In genomic region chr9:63142335-63143036, GRCm38 (mm10) we compare ENCODE assay signal across 10 mouse cellular contexts. TPM values are rescaled to one million over a fixed set of nuclear protein-coding genes. Genes with fewer than 3 reads are reported as not detected.
DNase-seq lines count a peak whose midpoint lies in the region; ATAC-seq and TF ChIP-seq lines count a peak whose summit lies in the region.
"Had no signal": no experiment of that assay in that cellular context is flagged by ENCODE, and none has a peak within 500 bp of the region (broad histone marks: within the 10 kb centered on the region; RNA-seq: fewer than 3 reads in every experiment).

No protein-coding gene starts in this region.

- no peaks in the 10 kb centered on the region for H3K36me3 ChIP-seq in heart, embryonic 13.5 days
- no peaks in the 10 kb centered on the region for H3K36me3 ChIP-seq in ES-Bruce4 (ENCODE audit: control insufficient read depth, insufficient read depth, low read length, poor library complexity, severe bottlenecking)
- H3K36me3 ChIP-seq in forebrain, embryonic 11.5 days (ENCODE audit: control insufficient read depth, insufficient read depth, low read length): no peaks in the 10 kb centered on the region
- H3K36me3 ChIP-seq in limb, embryonic 12.5 days: no peaks in the 10 kb centered on the region

- ATAC-seq in heart, embryonic 13.5 days (ENCODE audit: extremely low read depth, insufficient number of reproducible peaks, low FRiP score, low TSS enrichment): no peak
- ATAC-seq in forebrain, embryonic 11.5 days (replicated peaks; ENCODE audit: low FRiP score): no peak
- no peak for ATAC-seq in limb, embryonic 12.5 days (ENCODE audit: insufficient number of reproducible peaks, insufficient read depth, low FRiP score, low TSS enrichment, low read depth)

- no peaks in the 10 kb centered on the region for H3K9me3 ChIP-seq in heart, embryonic 13.5 days
- H3K9me3 ChIP-seq in ES-Bruce4 (replicated peaks; ENCODE audit: control insufficient read depth, insufficient read depth, low read length, poor library complexity, severe bottlenecking): no peaks in the 10 kb centered on the region
- H3K9me3 ChIP-seq in forebrain, embryonic 11.5 days (ENCODE audit: control insufficient read depth, low read length): no peaks in the 10 kb centered on the region
- H3K9me3 ChIP-seq in limb, embryonic 12.5 days: no peaks in the 10 kb centered on the region

- H3K4me2 ChIP-seq in heart, embryonic 13.5 days: peak overlapping the region; percentile 50
- H3K4me2 ChIP-seq in forebrain, embryonic 11.5 days (ENCODE audit: low read depth, low read length, severe bottlenecking): no peak overlapping the region
- peak overlapping the region; percentile 44 for H3K4me2 ChIP-seq in limb, embryonic 12.5 days

- TF ChIP-seq POLR2A in ES-Bruce4 (IDR thresholded peaks at IDR 0.05; ENCODE audit: insufficient read depth, low read length): no peak

- H3K27ac ChIP-seq in heart, embryonic 13.5 days (replicated peaks): no peak overlapping the region
- H3K27ac ChIP-seq in ES-Bruce4 (ENCODE audit: insufficient read depth, low read length): no peak overlapping the region
- no peak overlapping the region for H3K27ac ChIP-seq in forebrain, embryonic 11.5 days (ENCODE audit: low read depth, low read length)
- H3K27ac ChIP-seq in limb, embryonic 12.5 days: no peak overlapping the region

- TF ChIP-seq EP300 in ES-Bruce4 (IDR thresholded peaks at IDR 0.05; ENCODE audit: insufficient read depth, low read depth, low read length): no peak

- peaks cover 76% of the 10 kb centered on the region for H3K4me1 ChIP-seq in heart, embryonic 13.5 days
- H3K4me1 ChIP-seq in ES-Bruce4 (ENCODE audit: control insufficient read depth, insufficient read depth, low read length): peaks cover 2% of the 10 kb centered on the region
- H3K4me1 ChIP-seq in forebrain, embryonic 11.5 days (replicated peaks; ENCODE audit: control insufficient read depth, insufficient read depth, low read length): peaks cover 23% of the 10 kb centered on the region
- H3K4me1 ChIP-seq in limb, embryonic 12.5 days (replicated peaks): peaks cover 68% of the 10 kb centered on the region

- no peak for DNase-seq in heart, adult 8-10 months (ENCODE audit: low spot score)
- peak; percentile 62 for DNase-seq in forebrain, embryonic 11.5 days (ENCODE audit: low spot score)
- no peak for DNase-seq in ovary, postnatal 10 days (ENCODE audit: low spot score)
- DNase-seq in urinary bladder, postnatal 4 days (ENCODE audit: low spot score in 2 of 2): no peak
- no peak for DNase-seq in adrenal gland, adult (ENCODE audit: inconsistent age in 2 of 2, low spot score in 1 of 2)

- no peak overlapping the region for H3K9ac ChIP-seq in heart, embryonic 13.5 days
- no peak overlapping the region for H3K9ac ChIP-seq in ES-Bruce4 (ENCODE audit: low read depth, poor library complexity, severe bottlenecking)
- no peak overlapping the region for H3K9ac ChIP-seq in forebrain, embryonic 11.5 days (ENCODE audit: low read length)
- no peak overlapping the region for H3K9ac ChIP-seq in limb, embryonic 12.5 days (replicated peaks)

- no peak for TF ChIP-seq CTCF in ES-Bruce4 (IDR thresholded peaks at IDR 0.05; ENCODE audit: low read depth, low read length)

- 1% methylated on average over 42 of the region's 42 CpGs for WGBS in heart, embryonic 13.5 days
- under 1% methylated on average over 42 of the region's 42 CpGs for WGBS in forebrain, embryonic 11.5 days
- under 1% methylated on average over 42 of the region's 42 CpGs for WGBS in limb, embryonic 12.5 days

- H3K4me3 ChIP-seq in heart, embryonic 13.5 days: peak overlapping the region; percentile 35
- H3K4me3 ChIP-seq in ES-Bruce4 (ENCODE audit: low read depth, low read length): peak overlapping the region; percentile 25
- peak overlapping the region; percentile 15; the same call in 1 of the 2 replicates for H3K4me3 ChIP-seq in forebrain, embryonic 11.5 days (ENCODE audit: low read depth, low read length)
- H3K4me3 ChIP-seq in limb, embryonic 12.5 days (replicated peaks): peak overlapping the region; percentile 29

- H3K27me3 ChIP-seq in heart, embryonic 13.5 days (replicated peaks): peaks cover 100% of the 10 kb centered on the region
- peaks cover 65% of the 10 kb centered on the region for H3K27me3 ChIP-seq in ES-Bruce4 (ENCODE audit: control insufficient read depth, insufficient read depth, low read length, poor library complexity, severe bottlenecking)
- H3K27me3 ChIP-seq in forebrain, embryonic 11.5 days (ENCODE audit: control insufficient read depth, insufficient read depth, low read length): peaks cover 98% of the 10 kb centered on the region
- peaks cover 100% of the 10 kb centered on the region for H3K27me3 ChIP-seq in limb, embryonic 12.5 days

RNA-seq across cellular contexts. Expression of gene Skor1, which starts 6.3 kb away (rescaled TPM):
- polyA plus RNA-seq in heart, embryonic 13.5 days (2015; fragmentation: Nextera tagmentation; extraction: Ambion mirVana): not detected in 2 replicates
- under 1 TPM in 3 of 4 experiments, not detected in 1; 0.08 to 0.20 (median 0.12) TPM for total RNA-seq in heart, adult 8-10 months (2022)
- polyA plus RNA-seq in ES-Bruce4 (2011; ENCODE audit: insufficient read depth, insufficient read length, low read depth, missing spikeins): not detected in 2 replicates
- 0.33 and 0.43 TPM in 2 replicates for polyA plus RNA-seq in forebrain, embryonic 11.5 days (2014; fragmentation: Nextera tagmentation; extraction: Ambion mirVana)
- polyA plus RNA-seq in limb, embryonic 12.5 days (2016; fragmentation: Nextera tagmentation; extraction: Ambion mirVana): 0.11 and 0.12 TPM in 2 replicates
- total RNA-seq: megakaryocyte, adult 5-6 weeks had no signal
- polyA plus RNA-seq: large intestine, adult 2 months had no signal
